Mouse (Mus musculus): Measurements from ENCODE around the gene Cd84. TPM values are rescaled to one million over a fixed set of nuclear protein-coding genes. Genes with fewer than 3 reads are reported as not detected.

Gene Cd84
- total and polyA plus RNA-seq, 2 experiments from 2014 or later: 1.1 to 1.6 TPM

- Histone ChIP-seq H3K4me2 (ENCODE audit: low read depth, low read length, poor library complexity, severe bottlenecking) (no peak overlapping the region), H3K27me3 (ENCODE audit: insufficient read depth, low read length) (no peaks in the 10 kb centered on the region), H3K4me3 (ENCODE audit: low read depth, low read length) (no peak overlapping the region), H3K27ac (ENCODE audit: low read depth, low read length) (no peak overlapping the region), H3K4me1 (ENCODE audit: insufficient read depth, low read length) (no peaks in the 10 kb centered on the region), H3K9ac (replicated peaks; ENCODE audit: low read length, poor library complexity, severe bottlenecking) (no peak overlapping the region), H3K36me3 (ENCODE audit: insufficient read depth, low read length) (no peaks in the 10 kb centered on the region), H3K9me3 (ENCODE audit: low read length) (no peaks in the 10 kb centered on the region)
- TF ChIP-seq CTCF (IDR thresholded peaks at IDR 0.05): peak; percentile 93
- DNase-seq (ENCODE audit: low spot score) (peak; percentile 85), ATAC-seq (ENCODE audit: low FRiP score) (peak; percentile 92)
- WGBS: 14% methylated on average over 8 of the region's 8 CpGs
Observed at GRCm38 (mm10) chr1:171815545-171816439, 23.7 kb upstream of the Cd84 start.

GRCm38 (mm10) chr1:171816991-171817390 lies 22.5 kb upstream of the Cd84 start:
- no peak for ATAC-seq (ENCODE audit: low FRiP score)
- TF ChIP-seq CTCF (IDR thresholded peaks at IDR 0.05): no peak
- no peak for DNase-seq (ENCODE audit: low spot score)
- H3K9ac ChIP-seq (replicated peaks; ENCODE audit: low read length, poor library complexity, severe bottlenecking): no peak overlapping the region
- H3K9me3 ChIP-seq (ENCODE audit: low read length): no peaks in the 10 kb centered on the region
- WGBS: 91% methylated on average over 4 of the region's 4 CpGs
- H3K4me3 ChIP-seq (ENCODE audit: low read depth, low read length): no peak overlapping the region
- H3K4me1 ChIP-seq (ENCODE audit: insufficient read depth, low read length): no peaks in the 10 kb centered on the region
- no peak overlapping the region for H3K4me2 ChIP-seq (ENCODE audit: low read depth, low read length, poor library complexity, severe bottlenecking)
- no peak overlapping the region for H3K27ac ChIP-seq (ENCODE audit: low read depth, low read length)
- no peaks in the 10 kb centered on the region for H3K27me3 ChIP-seq (ENCODE audit: insufficient read depth, low read length)
- H3K36me3 ChIP-seq (ENCODE audit: insufficient read depth, low read length): no peaks in the 10 kb centered on the region

GRCm38 (mm10) chr1:171821331-171821730 lies 18.2 kb upstream of the Cd84 start:
- Histone ChIP-seq H3K9ac (replicated peaks; ENCODE audit: low read length, poor library complexity, severe bottlenecking) (no peak overlapping the region), H3K27me3 (ENCODE audit: insufficient read depth, low read length) (no peaks in the 10 kb centered on the region), H3K9me3 (ENCODE audit: low read length) (no peaks in the 10 kb centered on the region), H3K27ac (ENCODE audit: low read depth, low read length) (no peak overlapping the region), H3K4me3 (ENCODE audit: low read depth, low read length) (no peak overlapping the region), H3K36me3 (ENCODE audit: insufficient read depth, low read length) (no peaks in the 10 kb centered on the region), H3K4me1 (ENCODE audit: insufficient read depth, low read length) (no peaks in the 10 kb centered on the region), H3K4me2 (ENCODE audit: low read depth, low read length, poor library complexity, severe bottlenecking) (no peak overlapping the region)
- ATAC-seq (ENCODE audit: low FRiP score) (no peak), DNase-seq (ENCODE audit: low spot score) (no peak)
- no peak for TF ChIP-seq CTCF (IDR thresholded peaks at IDR 0.05)
- WGBS: 29% methylated on average over 1 of the region's 1 CpGs

- H3K36me3 ChIP-seq (ENCODE audit: insufficient read depth, low read length): no peaks in the 10 kb centered on the region
- H3K9me3 ChIP-seq (ENCODE audit: low read length): no peaks in the 10 kb centered on the region
- no peak overlapping the region for H3K9ac ChIP-seq (replicated peaks; ENCODE audit: low read length, poor library complexity, severe bottlenecking)
- no peaks in the 10 kb centered on the region for H3K4me1 ChIP-seq (ENCODE audit: insufficient read depth, low read length)
- no peak overlapping the region for H3K27ac ChIP-seq (ENCODE audit: low read depth, low read length)
- H3K4me2 ChIP-seq (ENCODE audit: low read depth, low read length, poor library complexity, severe bottlenecking): no peak overlapping the region
- no peak overlapping the region for H3K4me3 ChIP-seq (ENCODE audit: low read depth, low read length)
- H3K27me3 ChIP-seq (ENCODE audit: insufficient read depth, low read length): no peaks in the 10 kb centered on the region
- no peak for ATAC-seq (ENCODE audit: low FRiP score)
- 32% methylated on average over 4 of the region's 4 CpGs for WGBS
- no peak for DNase-seq (ENCODE audit: low spot score)
- TF ChIP-seq CTCF (IDR thresholded peaks at IDR 0.05): peak; percentile 39; the same call in 1 of the 2 replicates
Observed at GRCm38 (mm10) chr1:171825462-171825861, 14.0 kb upstream of the Cd84 start.

GRCm38 (mm10) chr1:171826164-171826563 lies 13.3 kb upstream of the Cd84 start:
- Histone ChIP-seq H3K27ac (ENCODE audit: low read depth, low read length) (no peak overlapping the region), H3K4me1 (ENCODE audit: insufficient read depth, low read length) (no peaks in the 10 kb centered on the region), H3K4me3 (ENCODE audit: low read depth, low read length) (no peak overlapping the region), H3K9ac (replicated peaks; ENCODE audit: low read length, poor library complexity, severe bottlenecking) (no peak overlapping the region), H3K36me3 (ENCODE audit: insufficient read depth, low read length) (no peaks in the 10 kb centered on the region), H3K27me3 (ENCODE audit: insufficient read depth, low read length) (no peaks in the 10 kb centered on the region), H3K4me2 (ENCODE audit: low read depth, low read length, poor library complexity, severe bottlenecking) (no peak overlapping the region), H3K9me3 (ENCODE audit: low read length) (no peaks in the 10 kb centered on the region)
- ATAC-seq (ENCODE audit: low FRiP score) (no peak), DNase-seq (ENCODE audit: low spot score) (peak; percentile 54)
- peak; percentile 78 for TF ChIP-seq CTCF (IDR thresholded peaks at IDR 0.05)

GRCm38 (mm10) chr1:171827674-171828073 lies 11.8 kb upstream of the Cd84 start:
- DNase-seq (ENCODE audit: low spot score): peak; percentile 6
- TF ChIP-seq CTCF (IDR thresholded peaks at IDR 0.05): peak; percentile 18; the same call in 1 of the 2 replicates

More at GRCm38 (mm10) chr1:171827674-171828073, 11.8 kb upstream of the Cd84 start:
- Histone ChIP-seq H3K9me3 (ENCODE audit: low read length) (no peaks in the 10 kb centered on the region), H3K4me3 (ENCODE audit: low read depth, low read length) (no peak overlapping the region), H3K27me3 (ENCODE audit: insufficient read depth, low read length) (no peaks in the 10 kb centered on the region), H3K4me1 (ENCODE audit: insufficient read depth, low read length) (no peaks in the 10 kb centered on the region), H3K4me2 (ENCODE audit: low read depth, low read length, poor library complexity, severe bottlenecking) (no peak overlapping the region), H3K9ac (replicated peaks; ENCODE audit: low read length, poor library complexity, severe bottlenecking) (no peak overlapping the region), H3K27ac (ENCODE audit: low read depth, low read length) (no peak overlapping the region), H3K36me3 (ENCODE audit: insufficient read depth, low read length) (no peaks in the 10 kb centered on the region)
- no peak for ATAC-seq (ENCODE audit: low FRiP score)

Data from midbrain, postnatal 0 days (tissue).